Mouse (Mus musculus) heart, adult 2 months (tissue): ENCODE measurements around the gene Six2. TPM values are rescaled to one million over a fixed set of nuclear protein-coding genes. Genes with fewer than 3 reads are reported as not detected.

ENCODE experiments used
- DNase-seq, 2 experiments: peaks; one replicate each; pipeline ENCODE4 v3.0.0; 2021
- H3K27ac ChIP-seq: fragments of 200-600 bp; 2 replicates; pipeline ENCODE4 v1.8.1; 2022
- H3K27me3 ChIP-seq: fragments of 200-500 bp; 2 replicates; pipeline ENCODE4 v1.6.1; 2012; ENCODE audit warnings: mild to moderate bottlenecking, low read length, inconsistent platforms, mixed read lengths; ENCODE audit not compliant: control insufficient read depth, insufficient read depth
- H3K36me3 ChIP-seq: fragments of 200-500 bp; 2 replicates; pipeline ENCODE4 v1.6.1; 2012; ENCODE audit warnings: low read length, inconsistent platforms; ENCODE audit not compliant: control insufficient read depth, insufficient read depth
- H3K4me1 ChIP-seq: fragments of 200-500 bp; 2 replicates; pipeline ENCODE4 v1.6.1; 2011; ENCODE audit warnings: low read length; ENCODE audit not compliant: control insufficient read depth, insufficient read depth
- H3K4me3 ChIP-seq: fragments of 200-600 bp; 2 replicates; pipeline ENCODE4 v1.8.1; 2022
- H3K79me2 ChIP-seq: fragments of 200-500 bp; replicated peaks from 2 replicates; pipeline ENCODE4 v1.6.1; 2012; ENCODE audit warnings: mild to moderate bottlenecking, inconsistent platforms, low read length, moderate library complexity, mixed read lengths; ENCODE audit not compliant: control insufficient read depth, insufficient read depth
- H3K9ac ChIP-seq: fragments of 200-500 bp; 2 replicates; pipeline ENCODE4 v1.6.1; 2012; ENCODE audit warnings: low read depth, mild to moderate bottlenecking, control low read depth, inconsistent platforms, low read length, mixed read lengths
- CTCF ChIP-seq: fragments of 200-600 bp; IDR thresholded peaks from 2 replicates; pipeline ENCODE4 v1.8.1; 2022; ENCODE audit warnings: antibody characterized with exemption, mild to moderate bottlenecking, moderate library complexity
- EP300 ChIP-seq: fragments of 200-500 bp; IDR thresholded peaks from 2 replicates; pipeline ENCODE4 v1.6.1; 2011; ENCODE audit warnings: low read depth, low read length, control low read depth; ENCODE audit not compliant: insufficient read depth
- POLR2A ChIP-seq: fragments of 200-500 bp; IDR thresholded peaks from 2 replicates; pipeline ENCODE4 v1.6.1; 2011; ENCODE audit warnings: mild to moderate bottlenecking, low read depth, low read length, control low read depth; ENCODE audit not compliant: insufficient read depth
- WGBS: fragments of 180-500 bp; shearing (Covaris S2); methylation state at CpG from one replicate; pipeline ENCODE4 v1.1.7; 2018; 5-methylcytosine and 5-hydroxymethylcytosine counted together
- intact Hi-C: fragments of 180-260 bp; cut with DNase I; formaldehyde crosslinking; loops from one replicate; pipeline ENCODE4 v1.15.1; 2025
- polyA plus RNA-seq: library from polyadenylated mRNA; depleted of rRNA; stranded (reverse); fragments of >200 nt; gene quantifications from 2 replicates; pipeline ENCODE4 v1.2.3, GENCODE M21; 2012
- total RNA-seq, 2 experiments: library from RNA; stranded (reverse); gene quantifications; 2 replicates each; pipeline ENCODE4 v1.2.3; 2021

The Six2 gene
- total and polyA plus RNA-seq, 3 experiments, result 0.35 to 0.43 TPM; not detected in 1

DNA sequence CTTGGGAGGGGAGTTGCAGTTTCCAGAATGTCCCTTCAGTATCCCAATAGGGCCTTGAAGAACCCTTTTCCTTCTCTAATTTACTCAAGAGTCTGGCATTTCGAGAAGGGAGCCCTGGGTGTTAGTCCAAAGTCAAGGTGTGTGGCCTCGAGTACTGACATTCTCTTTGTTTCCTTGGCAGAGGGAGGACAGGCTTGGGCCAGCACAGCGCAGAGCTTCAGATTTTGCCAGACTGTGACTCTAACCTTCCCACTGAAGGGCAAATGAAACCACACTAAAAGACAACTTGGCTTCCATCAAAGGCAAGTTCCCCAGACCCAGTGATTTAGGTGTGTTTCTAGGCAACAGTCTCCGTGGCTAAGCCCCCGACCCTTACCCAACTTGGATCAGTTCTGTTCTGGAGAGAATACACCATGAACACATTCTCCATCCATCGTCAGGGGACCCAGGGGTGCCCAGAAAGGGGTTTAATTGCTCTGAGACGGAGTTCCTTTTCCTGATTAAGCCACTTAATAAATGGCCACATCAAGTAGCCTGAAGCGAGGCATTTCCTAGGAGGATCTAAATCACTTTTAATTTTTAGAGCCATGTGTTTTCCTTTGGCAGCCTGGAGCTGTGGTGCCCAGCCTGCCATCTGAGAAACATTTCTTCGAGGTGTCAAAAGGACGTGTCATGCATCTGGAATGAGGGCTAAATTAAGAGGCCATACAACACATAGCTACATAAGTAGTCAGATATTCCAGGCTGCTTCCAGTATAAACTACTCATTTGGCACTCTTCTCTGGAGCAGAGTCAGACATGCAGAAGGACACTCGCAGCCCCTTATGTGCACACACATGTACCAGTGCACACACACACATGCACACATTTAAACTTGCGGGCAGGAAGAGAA, 16.5 kb upstream of the Six2 start:
- WGBS, result 50% methylated on average over 12 of the region's 12 CpGs
- intact Hi-C loops, result no loop called here

GRCm38 (mm10) chr17:85700028-85700427, 12.0 kb upstream of the Six2 start:
- peaks cover 1% of the 10 kb centered on the region for H3K4me1 ChIP-seq
- 56% methylated on average over 4 of the region's 4 CpGs for WGBS
- no peak overlapping the region for H3K27ac ChIP-seq
- no peak overlapping the region for H3K4me3 ChIP-seq
- TF ChIP-seq EP300, result no peak
- no peak for TF ChIP-seq CTCF
- no peak for TF ChIP-seq POLR2A
- no peak overlapping the region for H3K9ac ChIP-seq
- H3K36me3 ChIP-seq, result no peaks in the 10 kb centered on the region
- no peak for DNase-seq
- H3K27me3 ChIP-seq, result no peaks in the 10 kb centered on the region
- intact Hi-C loops, result no loop called here
- no peaks in the 10 kb centered on the region for H3K79me2 ChIP-seq

More for the DNA sequence above, 16.5 kb upstream of the Six2 start:
- H3K27me3 ChIP-seq, result no peaks in the 10 kb centered on the region
- no peak overlapping the region for H3K4me3 ChIP-seq
- H3K79me2 ChIP-seq, result no peaks in the 10 kb centered on the region
- no peaks in the 10 kb centered on the region for H3K36me3 ChIP-seq
- TF ChIP-seq EP300 (no peak), CTCF (no peak), POLR2A (no peak)
- no peak overlapping the region for H3K27ac ChIP-seq
- no peak overlapping the region for H3K9ac ChIP-seq
- H3K4me1 ChIP-seq, result peaks cover 2% of the 10 kb centered on the region
- no peak for DNase-seq

GRCm38 (mm10) chr17:85698643-85699042, 10.6 kb upstream of the Six2 start:
- Histone ChIP-seq H3K4me1 (no peaks in the 10 kb centered on the region), H3K27me3 (peaks cover 5% of the 10 kb centered on the region; the same call in 1 of the 2 replicates), H3K79me2 (no peaks in the 10 kb centered on the region), H3K36me3 (no peaks in the 10 kb centered on the region), H3K27ac (no peak overlapping the region), H3K9ac (no peak overlapping the region), H3K4me3 (no peak overlapping the region)
- intact Hi-C loops, result no loop called here
- TF ChIP-seq EP300 (no peak), POLR2A (no peak), CTCF (no peak)
- WGBS, result 84% methylated on average over 6 of the region's 6 CpGs
- DNase-seq, result no peak

DNA sequence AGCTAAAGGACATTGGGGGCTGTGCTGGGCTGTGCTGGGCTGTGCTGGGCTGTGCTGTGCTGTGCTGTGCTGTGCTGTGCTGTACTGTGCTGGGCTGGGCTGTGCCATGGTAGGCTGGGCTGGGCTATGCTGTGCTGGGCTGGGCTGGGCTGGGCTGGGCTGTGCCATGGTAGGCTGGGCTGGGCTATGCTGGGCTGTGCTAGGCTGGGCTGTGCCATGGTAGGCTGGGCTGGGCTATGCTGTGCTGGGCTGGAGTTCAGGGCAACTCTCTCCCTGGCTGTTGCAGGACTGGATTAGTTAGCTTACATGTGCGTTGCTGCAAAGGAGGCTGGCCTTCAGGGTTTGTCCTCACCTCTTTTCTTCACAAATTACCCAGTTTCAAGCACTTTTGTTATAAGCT, 9.9 kb upstream of the Six2 start:
- Histone ChIP-seq H3K27ac (no peak overlapping the region), H3K4me3 (no peak overlapping the region), H3K27me3 (peaks cover 7% of the 10 kb centered on the region), H3K36me3 (no peaks in the 10 kb centered on the region), H3K79me2 (no peaks in the 10 kb centered on the region), H3K9ac (no peak overlapping the region), H3K4me1 (no peaks in the 10 kb centered on the region)
- intact Hi-C loops, result no loop called here
- TF ChIP-seq CTCF (no peak), EP300 (no peak), POLR2A (no peak)
- no peak for DNase-seq
- WGBS, result 76% methylated on average over 1 of the region's 1 CpGs

DNA sequence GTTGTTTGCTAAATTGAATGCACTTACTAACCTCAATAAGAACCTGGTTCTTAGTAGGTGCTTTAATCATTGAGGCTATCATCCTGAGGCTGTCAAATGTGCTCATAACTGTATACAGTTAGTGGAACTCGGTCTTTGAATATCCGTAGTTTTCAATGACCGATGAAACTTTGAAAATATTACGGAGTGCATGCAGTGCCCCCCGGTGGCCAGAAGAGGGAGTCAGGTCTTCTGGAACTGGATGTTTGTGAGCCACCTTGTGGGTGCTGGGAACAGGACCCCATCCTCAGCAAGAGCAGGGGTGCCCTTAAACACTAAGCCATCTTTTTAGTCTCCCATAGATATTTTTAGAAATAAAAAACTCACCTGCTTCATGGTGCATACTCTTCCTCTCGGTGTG, 6.4 kb upstream of the Six2 start:
- Histone ChIP-seq H3K4me3 (no peak overlapping the region), H3K36me3 (no peaks in the 10 kb centered on the region), H3K27me3 (peaks cover 19% of the 10 kb centered on the region), H3K4me1 (no peaks in the 10 kb centered on the region), H3K79me2 (no peaks in the 10 kb centered on the region), H3K27ac (no peak overlapping the region), H3K9ac (no peak overlapping the region)
- intact Hi-C loops, result no loop called here
- DNase-seq, result no peak
- 83% methylated on average over 6 of the region's 6 CpGs for WGBS
- TF ChIP-seq EP300 (no peak), CTCF (peak; percentile 48)

DNA sequence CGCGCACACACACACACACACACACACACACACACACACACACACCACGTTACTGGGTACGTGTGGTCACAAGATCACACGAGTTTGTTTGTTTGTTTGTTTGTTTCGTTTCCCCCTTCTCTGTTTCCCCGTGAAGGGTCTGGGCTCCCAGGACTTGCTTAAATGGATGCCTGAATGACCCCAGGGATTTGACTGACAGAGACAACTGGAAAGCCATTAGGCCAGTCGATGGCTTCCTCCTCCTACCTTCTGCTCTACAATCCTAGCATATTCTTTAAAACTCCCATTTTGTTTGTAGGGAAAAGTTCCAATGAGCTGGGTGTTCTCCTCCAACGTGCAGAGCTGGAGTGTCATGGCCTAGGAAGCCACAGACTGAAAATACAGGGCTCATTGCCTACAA, 5.0 kb upstream of the Six2 start:
- TF ChIP-seq POLR2A (no peak), EP300 (no peak), CTCF (no peak)
- H3K9ac ChIP-seq, result no peak overlapping the region
- H3K27me3 ChIP-seq, result peaks cover 25% of the 10 kb centered on the region
- H3K27ac ChIP-seq, result no peak overlapping the region
- WGBS, result 16% methylated on average over 9 of the region's 9 CpGs
- no peak overlapping the region for H3K4me3 ChIP-seq
- no peaks in the 10 kb centered on the region for H3K36me3 ChIP-seq
- H3K4me1 ChIP-seq, result no peaks in the 10 kb centered on the region
- DNase-seq, result no peak
- intact Hi-C loops, result no loop called here
- no peaks in the 10 kb centered on the region for H3K79me2 ChIP-seq
